Mouse (Mus musculus): ENCODE data around the gene Olfr191. TPM values are rescaled to one million over a fixed set of nuclear protein-coding genes. Genes with fewer than 3 reads are reported as not detected.
"Not testable (repeated sequence)": the region's sequence is repeated elsewhere in the genome, so short reads cannot be mapped to it uniquely, and the experiment has no call there.

Olfr191 gene
- polyA plus RNA-seq, 1 experiment from 2014 or later = not detected

DNA sequence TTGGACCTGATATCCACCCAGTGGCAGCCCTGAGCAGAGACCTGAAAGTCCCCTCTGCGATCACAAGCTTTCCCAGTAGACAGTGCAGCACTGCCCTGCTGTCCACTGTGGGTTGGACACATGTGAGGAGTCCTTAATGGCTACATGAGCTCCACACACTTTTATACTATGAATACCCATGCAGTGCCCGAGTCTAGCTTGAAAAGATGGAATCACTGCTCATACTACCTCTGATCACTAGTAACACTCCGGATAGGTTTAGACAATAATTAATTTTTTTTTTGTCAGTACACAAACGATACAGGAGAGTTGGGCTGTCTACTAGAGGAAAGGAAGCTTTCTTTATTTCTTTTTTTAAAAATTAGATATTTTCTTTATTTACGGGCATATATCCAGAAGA, 11.7 kb downstream of the Olfr191 start, which contains the start of gene Olfr190:
Gene Olfr190 (minus strand): TSS at position 101 of the 400 bp plus-strand sequence.
- Histone ChIP-seq H3K9ac (ENCODE audit: low read depth, low read length) (no peak within 1 kb of the TSS), H3K4me3 (ENCODE audit: low read depth, low read length) (no peak within 1 kb of the TSS), H3K27ac (ENCODE audit: low read depth, low read length) (no peak within 1 kb of the TSS), H3K4me1 (replicated peaks; ENCODE audit: control insufficient read depth, insufficient read depth, low read length) (no peaks in the 10 kb centered on the region), H3K4me2 (replicated peaks; ENCODE audit: low read depth) (no peak within 1 kb of the TSS), H3K27me3 (replicated peaks; ENCODE audit: control insufficient read depth, insufficient read depth, low read length) (no peaks in the 10 kb centered on the region), H3K36me3 (ENCODE audit: control insufficient read depth, insufficient read depth) (no peaks in the 10 kb centered on the region), H3K9me3 (ENCODE audit: control insufficient read depth) (no peaks in the 10 kb centered on the region)
- TF ChIP-seq CTCF (IDR thresholded peaks at IDR 0.05; ENCODE audit: low read depth) = no peak
- 86% methylated on average over 5 of the region's 5 CpGs for WGBS
- ATAC-seq = no peak

DNA sequence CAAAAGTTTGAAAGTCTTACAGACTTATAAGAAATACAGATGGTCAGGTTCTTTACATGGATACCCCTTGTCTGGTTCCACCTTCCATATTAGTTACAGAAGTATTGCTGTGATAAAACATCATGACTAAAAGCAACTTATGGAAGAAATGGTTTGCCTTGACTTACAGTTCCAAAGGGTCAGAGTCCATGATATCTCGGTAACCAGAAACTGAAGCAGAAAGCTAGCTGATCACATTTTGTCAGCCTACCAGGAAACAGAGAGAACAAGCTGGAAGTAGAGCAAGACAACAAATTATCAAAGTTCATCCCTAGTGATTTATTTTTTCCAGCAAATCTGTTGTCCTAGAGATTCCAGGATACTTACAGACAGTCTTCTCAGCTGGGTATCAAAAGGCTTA, 16.1 kb downstream of the Olfr191 start:
- WGBS = 60% methylated on average over 1 of the region's 1 CpGs
- Histone ChIP-seq H3K4me2 (replicated peaks; ENCODE audit: low read depth) (no peak overlapping the region), H3K4me3 (ENCODE audit: low read depth, low read length) (no peak overlapping the region), H3K36me3 (ENCODE audit: control insufficient read depth, insufficient read depth) (no peaks in the 10 kb centered on the region), H3K27me3 (replicated peaks; ENCODE audit: control insufficient read depth, insufficient read depth, low read length) (no peaks in the 10 kb centered on the region), H3K27ac (ENCODE audit: low read depth, low read length) (no peak overlapping the region), H3K9ac (ENCODE audit: low read depth, low read length) (no peak overlapping the region), H3K9me3 (ENCODE audit: control insufficient read depth) (no peaks in the 10 kb centered on the region), H3K4me1 (replicated peaks; ENCODE audit: control insufficient read depth, insufficient read depth, low read length) (no peaks in the 10 kb centered on the region)
- ATAC-seq = peak; percentile 61
- no peak for TF ChIP-seq CTCF (IDR thresholded peaks at IDR 0.05; ENCODE audit: low read depth)

DNA sequence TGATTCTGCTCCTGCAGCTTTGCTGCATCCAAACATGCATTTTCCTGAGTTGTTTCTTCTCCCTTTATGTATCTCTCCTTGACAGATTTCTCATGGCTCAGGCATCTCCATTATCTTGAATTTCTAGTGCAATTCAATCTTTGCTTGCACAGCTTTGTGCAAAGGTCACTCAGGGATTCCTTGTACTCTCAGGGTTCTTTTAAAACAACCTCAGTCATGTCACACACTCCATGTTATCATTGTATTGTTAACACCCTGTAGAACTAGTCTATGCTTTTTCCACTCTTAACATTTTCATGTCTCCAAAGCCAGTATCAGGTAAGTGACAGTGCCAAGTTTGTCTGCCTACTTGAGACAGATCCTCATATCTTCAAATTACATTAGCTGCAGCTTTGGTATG, 17.9 kb downstream of the Olfr191 start:
- H3K4me3 ChIP-seq (ENCODE audit: low read depth, low read length) = no peak overlapping the region
- H3K9ac ChIP-seq (ENCODE audit: low read depth, low read length) = no peak overlapping the region
- TF ChIP-seq CTCF (IDR thresholded peaks at IDR 0.05; ENCODE audit: low read depth) = no peak
- no peaks in the 10 kb centered on the region for H3K9me3 ChIP-seq (ENCODE audit: control insufficient read depth)
- no peak overlapping the region for H3K27ac ChIP-seq (ENCODE audit: low read depth, low read length)
- peak; percentile 82 for ATAC-seq
- no peaks in the 10 kb centered on the region for H3K36me3 ChIP-seq (ENCODE audit: control insufficient read depth, insufficient read depth)
- H3K4me1 ChIP-seq (replicated peaks; ENCODE audit: control insufficient read depth, insufficient read depth, low read length) = no peaks in the 10 kb centered on the region
- H3K4me2 ChIP-seq (replicated peaks; ENCODE audit: low read depth) = no peak overlapping the region
- H3K27me3 ChIP-seq (replicated peaks; ENCODE audit: control insufficient read depth, insufficient read depth, low read length) = no peaks in the 10 kb centered on the region

DNA sequence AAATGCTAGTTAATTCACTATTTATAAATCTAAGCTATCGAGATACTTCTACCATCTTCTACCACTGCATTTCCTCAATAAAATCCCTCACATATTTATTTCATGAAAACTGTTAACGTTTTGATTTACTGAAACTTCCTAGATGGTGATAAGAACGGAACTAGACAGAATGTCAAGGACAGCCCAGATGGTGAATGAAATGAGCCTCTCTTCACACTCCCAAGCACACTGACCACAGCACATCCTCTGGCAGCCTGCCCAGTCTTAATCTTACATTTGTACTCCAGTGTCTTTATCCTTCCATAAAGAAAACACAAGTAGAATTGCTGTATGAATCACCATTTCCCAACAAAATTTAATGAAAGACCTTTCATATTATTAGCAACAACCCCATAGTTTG, 27.2 kb downstream of the Olfr191 start:
- 47% methylated on average over 3 of the region's 3 CpGs for WGBS
- H3K36me3 ChIP-seq (ENCODE audit: control insufficient read depth, insufficient read depth) = not testable (repeated sequence)

DNA sequence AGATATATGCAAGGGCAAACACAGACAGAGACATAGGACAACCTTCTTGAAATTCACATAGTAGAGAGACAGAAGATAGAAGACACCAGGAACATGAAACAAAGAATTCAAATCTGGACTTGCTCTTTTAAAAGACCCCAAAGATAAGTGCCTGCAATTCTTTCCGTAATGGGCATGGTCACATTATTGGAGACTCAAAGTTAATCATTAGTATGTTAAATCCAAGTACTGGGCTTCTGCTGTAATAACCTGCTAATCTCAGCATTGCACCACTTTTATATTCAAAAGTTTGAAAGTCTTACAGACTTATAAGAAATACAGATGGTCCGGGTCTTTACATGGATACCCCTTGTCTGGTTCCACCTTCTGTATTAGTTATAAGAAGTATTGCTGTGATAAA, 40.3 kb downstream of the Olfr191 start:
- not testable (repeated sequence) for H3K27ac ChIP-seq (ENCODE audit: low read depth, low read length); H3K4me1 ChIP-seq (replicated peaks; ENCODE audit: control insufficient read depth, insufficient read depth, low read length); H3K9ac ChIP-seq (ENCODE audit: low read depth, low read length); H3K4me3 ChIP-seq (ENCODE audit: low read depth, low read length); H3K27me3 ChIP-seq (replicated peaks; ENCODE audit: control insufficient read depth, insufficient read depth, low read length); H3K4me2 ChIP-seq (replicated peaks; ENCODE audit: low read depth); H3K9me3 ChIP-seq (ENCODE audit: control insufficient read depth); H3K36me3 ChIP-seq (ENCODE audit: control insufficient read depth, insufficient read depth)
- ATAC-seq = peak; percentile 50; the same call in 1 of the 2 replicates
- 60% methylated on average over 2 of the region's 2 CpGs for WGBS

More for the DNA sequence above, 27.2 kb downstream of the Olfr191 start:
- ATAC-seq; H3K4me3 ChIP-seq (ENCODE audit: low read depth, low read length); H3K9ac ChIP-seq (ENCODE audit: low read depth, low read length); H3K27ac ChIP-seq (ENCODE audit: low read depth, low read length); H3K4me1 ChIP-seq (replicated peaks; ENCODE audit: control insufficient read depth, insufficient read depth, low read length); H3K4me2 ChIP-seq (replicated peaks; ENCODE audit: low read depth); H3K9me3 ChIP-seq (ENCODE audit: control insufficient read depth); H3K27me3 ChIP-seq (replicated peaks; ENCODE audit: control insufficient read depth, insufficient read depth, low read length): not testable (repeated sequence)

DNA sequence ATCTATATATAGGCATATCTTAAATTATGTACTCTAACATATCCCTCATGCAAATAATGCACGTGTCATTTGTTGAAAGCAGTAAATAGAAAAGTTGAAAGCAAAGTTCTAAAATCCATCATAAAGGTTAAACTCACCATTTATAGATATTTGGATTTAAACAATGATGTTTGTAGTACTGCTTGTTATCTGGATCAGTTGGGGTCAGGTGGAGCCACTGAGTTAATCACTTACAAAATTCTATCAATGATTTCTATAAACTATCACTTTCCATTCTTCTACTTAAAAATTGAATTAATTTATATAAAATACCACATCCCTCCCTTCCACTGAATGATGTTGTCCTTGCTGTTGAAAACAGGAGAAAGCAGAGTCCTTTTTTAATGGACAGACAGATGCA, 40.8 kb downstream of the Olfr191 start:
- H3K9me3 ChIP-seq (ENCODE audit: control insufficient read depth) = no peaks in the 10 kb centered on the region
- no peak overlapping the region for H3K4me3 ChIP-seq (ENCODE audit: low read depth, low read length)
- no peaks in the 10 kb centered on the region for H3K36me3 ChIP-seq (ENCODE audit: control insufficient read depth, insufficient read depth)
- H3K27me3 ChIP-seq (replicated peaks; ENCODE audit: control insufficient read depth, insufficient read depth, low read length) = no peaks in the 10 kb centered on the region
- no peak overlapping the region for H3K4me2 ChIP-seq (replicated peaks; ENCODE audit: low read depth)
- no peak overlapping the region for H3K9ac ChIP-seq (ENCODE audit: low read depth, low read length)
- no peaks in the 10 kb centered on the region for H3K4me1 ChIP-seq (replicated peaks; ENCODE audit: control insufficient read depth, insufficient read depth, low read length)
- no peak for TF ChIP-seq CTCF (IDR thresholded peaks at IDR 0.05; ENCODE audit: low read depth)
- 47% methylated on average over 1 of the region's 1 CpGs for WGBS
- ATAC-seq = no peak
- H3K27ac ChIP-seq (ENCODE audit: low read depth, low read length) = no peak overlapping the region

DNA sequence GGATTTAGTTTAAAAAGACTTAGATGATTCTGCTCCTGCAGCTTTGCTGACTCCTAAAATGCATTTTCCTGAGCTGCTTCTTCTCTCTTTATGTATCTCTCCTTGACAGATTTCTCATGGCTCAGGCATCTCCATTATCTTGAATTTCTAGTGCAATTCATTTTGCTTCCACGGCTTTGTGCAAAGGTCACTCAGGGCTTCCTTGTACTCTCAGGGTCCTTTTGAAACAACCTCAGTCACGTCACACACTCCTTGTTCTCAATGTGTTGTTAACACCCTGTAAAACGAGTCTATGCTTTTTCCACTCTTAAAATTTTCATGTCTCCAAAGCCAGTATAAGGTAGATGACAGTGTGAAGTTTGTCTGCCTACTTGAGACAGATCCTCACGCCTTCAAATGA, 42.0 kb downstream of the Olfr191 start:
- TF ChIP-seq CTCF (IDR thresholded peaks at IDR 0.05; ENCODE audit: low read depth) = no peak
- H3K36me3 ChIP-seq (ENCODE audit: control insufficient read depth, insufficient read depth) = no peaks in the 10 kb centered on the region

More for the DNA sequence above, 42.0 kb downstream of the Olfr191 start:
- WGBS = 44% methylated on average over 4 of the region's 4 CpGs
- Histone ChIP-seq H3K4me3 (ENCODE audit: low read depth, low read length) (no peak overlapping the region), H3K27me3 (replicated peaks; ENCODE audit: control insufficient read depth, insufficient read depth, low read length) (no peaks in the 10 kb centered on the region), H3K9me3 (ENCODE audit: control insufficient read depth) (no peaks in the 10 kb centered on the region), H3K27ac (ENCODE audit: low read depth, low read length) (peak overlapping the region; percentile 41; the same call in 1 of the 2 replicates), H3K9ac (ENCODE audit: low read depth, low read length) (no peak overlapping the region), H3K4me1 (replicated peaks; ENCODE audit: control insufficient read depth, insufficient read depth, low read length) (no peaks in the 10 kb centered on the region), H3K4me2 (replicated peaks; ENCODE audit: low read depth) (no peak overlapping the region)
- ATAC-seq = peak; percentile 92
